Mouse (Mus musculus) midbrain, embryonic 13.5 days (tissue): ENCODE measurements around the gene Uggt2. TPM values are rescaled to one million over a fixed set of nuclear protein-coding genes. Genes with fewer than 3 reads are reported as not detected.

ENCODE experiments used
- ATAC-seq: fragments of 200-750 bp; cut with Nextera tagmentation; 2 replicates; pipeline ENCODE4 v1.8.0; 2017; ENCODE audit warnings: mild to moderate bottlenecking, moderate TSS enrichment, moderate library complexity
- H3K27ac ChIP-seq: fragments of 300-500 bp; sonication (generic); 2 replicates; pipeline ENCODE4 v1.5.1; 2015; ENCODE audit warnings: inconsistent platforms, mild to moderate bottlenecking, moderate library complexity
- H3K27me3 ChIP-seq: fragments of 300-500 bp; sonication (generic); 2 replicates; pipeline ENCODE4 v1.6.1; 2015; ENCODE audit warnings: mild to moderate bottlenecking, inconsistent platforms
- H3K36me3 ChIP-seq: fragments of 300-500 bp; sonication (generic); 2 replicates; pipeline ENCODE4 v1.6.1; 2015; ENCODE audit warnings: mild to moderate bottlenecking, inconsistent platforms
- H3K4me1 ChIP-seq: fragments of 300-500 bp; sonication (generic); replicated peaks from 2 replicates; pipeline ENCODE4 v1.6.1; 2015; ENCODE audit warnings: inconsistent platforms
- H3K4me2 ChIP-seq: fragments of 300-500 bp; sonication (generic); replicated peaks from 2 replicates; pipeline ENCODE4 v1.6.1; 2015; ENCODE audit warnings: moderate library complexity, mild to moderate bottlenecking, inconsistent platforms
- H3K4me3 ChIP-seq: fragments of 300-500 bp; sonication (generic); replicated peaks from 2 replicates; pipeline ENCODE4 v1.5.1; 2015; ENCODE audit warnings: mild to moderate bottlenecking, inconsistent platforms
- H3K9ac ChIP-seq: fragments of 300-500 bp; sonication (generic); replicated peaks from 2 replicates; pipeline ENCODE4 v1.6.1; 2015; ENCODE audit warnings: mild to moderate bottlenecking, inconsistent platforms
- H3K9me3 ChIP-seq: fragments of 300-500 bp; sonication (generic); 2 replicates; pipeline ENCODE4 v1.6.1; 2016; ENCODE audit warnings: mild to moderate bottlenecking, inconsistent platforms
- WGBS: fragments of 180-500 bp; shearing (Covaris S2); methylation state at CpG from one replicate; pipeline ENCODE4 v1.1.7; 2015; 5-methylcytosine and 5-hydroxymethylcytosine counted together
- polyA plus RNA-seq: library from polyadenylated mRNA; unstranded; fragments of >200 nt; fragmentation: Nextera tagmentation; extraction: Ambion mirVana; gene quantifications from 2 replicates; pipeline ENCODE4 v1.2.1, GENCODE M21; 2015

Uggt2 gene
- polyA plus RNA-seq, 1 experiment from 2014 or later: 20.1 TPM

GRCm38 (mm10) chr14:118936952-118937351, 162.3 kb downstream of the Uggt2 start:
- H3K9ac ChIP-seq: peak overlapping the region; percentile 76
- peaks cover 6% of the 10 kb centered on the region; the same call in 1 of the 2 replicates for H3K27me3 ChIP-seq
- ATAC-seq: no peak
- H3K9me3 ChIP-seq: no peaks in the 10 kb centered on the region
- H3K4me2 ChIP-seq: peak overlapping the region; percentile 68
- peak overlapping the region; percentile 96 for H3K4me3 ChIP-seq
- 37% methylated on average over 4 of the region's 4 CpGs for WGBS
- H3K36me3 ChIP-seq: no peaks in the 10 kb centered on the region
- H3K4me1 ChIP-seq: peaks cover 28% of the 10 kb centered on the region
- peak overlapping the region; percentile 86 for H3K27ac ChIP-seq

DNA sequence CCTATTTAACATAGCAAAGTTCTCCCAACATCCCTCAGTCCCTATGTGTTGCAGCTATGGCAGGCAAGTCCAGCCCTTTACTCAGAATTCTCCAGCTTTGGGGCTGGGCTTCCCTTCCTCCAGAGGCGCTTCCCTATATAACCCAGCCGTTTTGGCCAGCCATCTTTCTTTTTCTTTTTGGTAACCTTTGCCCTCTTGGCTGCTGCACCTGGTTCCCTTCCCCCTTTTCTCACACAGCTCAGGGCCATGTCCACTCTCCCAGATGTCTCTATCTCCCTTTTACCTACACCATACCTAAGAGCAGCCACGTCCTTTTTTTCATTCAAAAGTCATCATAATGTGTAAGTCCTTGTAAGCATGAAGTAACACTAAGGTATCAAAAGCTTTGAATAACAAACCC, 163.0 kb downstream of the Uggt2 start:
- Histone ChIP-seq H3K27ac (no peak overlapping the region), H3K4me2 (no peak overlapping the region), H3K36me3 (no peaks in the 10 kb centered on the region), H3K4me1 (peaks cover 24% of the 10 kb centered on the region), H3K4me3 (no peak overlapping the region), H3K27me3 (peaks cover 6% of the 10 kb centered on the region; the same call in 1 of the 2 replicates), H3K9ac (no peak overlapping the region), H3K9me3 (no peaks in the 10 kb centered on the region)
- no peak for ATAC-seq
- 69% methylated on average over 3 of the region's 3 CpGs for WGBS

Other genes with a start within 250 kb of the Uggt2 start
- 50.8 and 54.1 TPM in 2 replicates for gene Dzip1, start 174.0 kb downstream of the Uggt2 start, polyA plus RNA-seq
- 17.0 and 19.1 TPM in 2 replicates for gene Dnajc3, start 161.5 kb downstream of the Uggt2 start, polyA plus RNA-seq
- gene Hs6st3, start 38.9 kb upstream of the Uggt2 start, polyA plus RNA-seq: 0.88 and 1.3 TPM in 2 replicates